Mouse (Mus musculus) erythroblast, adult 5-6 weeks (primary cell): ENCODE measurements around the gene Plin2. TPM values are rescaled to one million over a fixed set of nuclear protein-coding genes. Genes with fewer than 3 reads are reported as not detected.
A peak's percentile ranks its signal among the peaks of the same experiment; 100 is the strongest.

Experiments used
- ATAC-seq: replicated peaks from 2 replicates; pipeline ENCODE4 v1.8.0; 2016; ENCODE audit warnings: moderate number of reproducible peaks, mild to moderate bottlenecking, moderate TSS enrichment, inconsistent platforms; ENCODE audit not compliant: poor library complexity, low FRiP score, severe bottlenecking
- total RNA-seq, 2 experiments: library from RNA; stranded (forward) in 1 of 2; stranded (reverse) in 1 of 2; fragments of 150-400 nt in 1 of 2; fragments of 200-764, 138-1000 nt in 1 of 2; gene quantifications; 2 replicates each; pipeline versions ENCODE4 v1.2.3 to v1.2.4; 2015 to 2017; ENCODE audit warnings: low replicate concordance in 2 of 2

Gene Plin2
- total RNA-seq (2015; ENCODE audit: low replicate concordance), result 11.3 and 33.9 TPM in 2 replicates
- total RNA-seq (2017; ENCODE audit: low replicate concordance), result 23.7 and 39.7 TPM in 2 replicates

DNA sequence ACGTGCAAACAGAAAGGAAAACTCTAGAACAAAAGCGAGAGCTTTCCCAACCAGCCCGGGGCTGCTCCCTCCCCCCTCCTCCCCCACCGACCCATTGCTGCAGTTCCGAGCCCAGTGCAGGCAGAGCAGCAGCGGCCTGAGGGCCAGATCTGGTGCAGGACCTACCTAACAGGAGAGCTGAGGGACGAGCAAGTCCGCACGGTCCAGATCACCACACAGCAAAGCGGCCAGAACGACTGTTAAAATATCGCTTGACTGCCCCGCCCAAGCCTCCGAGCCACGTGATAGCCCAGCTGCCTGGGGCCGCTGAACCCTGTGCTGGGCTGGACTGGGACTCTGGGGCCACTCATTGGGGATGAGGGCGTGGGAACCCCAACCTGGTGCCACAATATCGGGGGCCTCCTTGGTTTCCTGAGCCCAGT lies at the start of gene Plin2:
TSS of gene Plin2 (minus strand) at position 281 of the 422 bp plus-strand sequence.
- ATAC-seq, result peak; percentile 91

DNA sequence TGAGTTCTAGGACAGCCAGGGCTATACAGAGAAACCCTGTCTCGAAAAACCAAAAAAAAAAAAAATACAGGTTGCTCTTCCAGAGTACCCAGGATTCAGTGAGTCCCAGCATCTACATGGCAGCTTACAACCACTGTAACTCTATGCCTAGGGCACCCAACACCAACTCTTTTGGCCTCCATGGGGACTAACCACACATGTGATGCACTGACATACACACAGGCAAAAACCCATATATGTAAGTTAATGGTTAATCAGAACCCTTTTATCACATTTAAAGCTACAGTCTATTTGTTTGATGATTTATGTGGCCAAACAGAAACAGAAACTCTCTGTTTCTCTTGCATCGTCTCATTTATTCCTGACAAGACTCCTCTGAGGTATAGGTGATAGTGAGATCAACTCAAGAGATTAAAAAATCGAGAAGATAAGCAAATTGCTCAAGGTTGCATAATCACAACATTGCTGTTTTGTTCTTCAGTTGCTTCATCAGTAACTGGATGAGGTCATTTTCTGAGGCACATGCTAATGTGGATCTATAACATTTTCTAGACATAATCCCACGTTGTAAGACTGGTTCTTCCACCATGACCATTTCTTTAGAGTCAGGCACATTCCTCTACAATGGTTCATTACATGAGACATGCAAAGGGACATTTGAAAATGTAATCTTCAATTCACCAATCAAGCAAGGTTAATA lies 49.2 kb upstream of the Plin2 start:
- no peak for ATAC-seq

DNA sequence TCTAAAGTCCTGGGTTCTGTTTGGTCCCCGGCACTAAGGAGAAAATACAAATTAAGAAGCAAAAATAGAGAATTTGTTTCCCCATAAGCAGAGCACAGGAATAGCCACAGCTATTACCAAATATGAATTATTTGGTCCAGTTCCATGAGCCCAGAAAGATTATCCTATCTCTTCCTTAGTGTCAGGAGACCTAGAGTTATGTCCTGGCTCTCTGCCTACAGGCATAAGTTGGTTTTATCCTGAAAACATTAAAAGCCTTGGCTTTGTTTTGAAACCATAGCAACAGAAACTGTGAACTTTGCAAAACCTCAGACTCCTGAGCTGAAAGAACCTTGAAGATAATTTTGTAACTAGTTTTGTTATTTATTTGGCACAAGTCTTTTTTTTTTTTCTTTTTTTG lies 47.3 kb upstream of the Plin2 start:
- no peak for ATAC-seq

DNA sequence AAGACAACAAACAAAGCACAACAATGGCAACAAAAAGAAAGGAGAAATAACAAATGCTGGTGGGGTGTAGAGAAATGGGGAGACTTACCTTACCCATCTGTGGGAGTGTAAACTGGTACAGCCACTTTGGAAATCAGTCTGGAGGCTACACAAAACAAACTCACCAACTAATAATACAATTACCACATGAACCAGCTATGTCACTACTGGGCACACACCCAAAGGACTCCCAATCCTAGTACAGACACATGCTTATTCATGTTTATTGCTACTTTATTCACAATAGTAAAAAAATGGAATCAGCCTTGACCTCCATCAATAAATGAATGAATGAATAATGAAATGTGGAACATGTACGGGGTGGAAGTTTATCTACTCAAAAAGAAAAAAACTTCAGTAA lies 45.5 kb upstream of the Plin2 start:
- no peak for ATAC-seq

DNA sequence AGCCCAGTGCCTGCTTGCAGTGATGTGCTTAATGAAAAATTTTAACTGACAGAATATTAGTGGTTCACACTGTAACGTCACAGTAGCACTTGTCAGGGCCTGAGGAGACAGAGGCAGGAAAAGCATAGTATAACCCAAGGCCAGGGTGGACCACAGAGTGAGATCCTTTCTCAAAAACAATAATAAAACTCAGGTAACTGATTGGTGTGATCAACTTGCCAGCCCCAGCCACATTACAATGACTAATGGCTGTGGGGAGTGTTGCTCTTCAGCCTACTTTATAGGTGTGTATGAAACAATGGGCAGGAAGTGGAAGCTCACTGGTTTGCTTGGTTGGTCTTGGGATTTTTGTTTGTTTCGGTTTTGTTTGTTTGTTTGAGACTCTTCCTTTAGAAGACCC lies 43.7 kb upstream of the Plin2 start:
- no peak for ATAC-seq

DNA sequence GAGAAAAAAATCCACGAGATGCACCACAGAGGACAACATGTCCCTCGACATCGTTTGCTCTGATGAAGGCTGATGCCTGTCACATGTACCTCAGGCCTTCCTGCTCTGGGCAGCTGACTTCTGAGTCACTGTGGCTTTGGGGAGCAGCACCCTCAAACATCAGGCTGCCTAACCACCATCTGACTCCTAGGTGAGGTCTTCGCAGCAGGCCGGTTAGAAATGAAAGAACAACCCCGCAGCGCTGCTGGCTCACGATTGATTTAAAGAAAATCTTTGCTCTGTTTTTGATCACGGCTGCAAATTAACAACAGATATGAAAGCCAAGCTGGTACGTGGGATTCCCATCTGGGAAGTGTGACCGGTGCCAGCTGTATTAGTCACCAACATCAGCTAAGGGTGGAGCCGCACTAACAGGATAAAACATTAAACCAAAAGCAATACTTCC lies 42.9 kb upstream of the Plin2 start:
- ATAC-seq, result no peak

DNA sequence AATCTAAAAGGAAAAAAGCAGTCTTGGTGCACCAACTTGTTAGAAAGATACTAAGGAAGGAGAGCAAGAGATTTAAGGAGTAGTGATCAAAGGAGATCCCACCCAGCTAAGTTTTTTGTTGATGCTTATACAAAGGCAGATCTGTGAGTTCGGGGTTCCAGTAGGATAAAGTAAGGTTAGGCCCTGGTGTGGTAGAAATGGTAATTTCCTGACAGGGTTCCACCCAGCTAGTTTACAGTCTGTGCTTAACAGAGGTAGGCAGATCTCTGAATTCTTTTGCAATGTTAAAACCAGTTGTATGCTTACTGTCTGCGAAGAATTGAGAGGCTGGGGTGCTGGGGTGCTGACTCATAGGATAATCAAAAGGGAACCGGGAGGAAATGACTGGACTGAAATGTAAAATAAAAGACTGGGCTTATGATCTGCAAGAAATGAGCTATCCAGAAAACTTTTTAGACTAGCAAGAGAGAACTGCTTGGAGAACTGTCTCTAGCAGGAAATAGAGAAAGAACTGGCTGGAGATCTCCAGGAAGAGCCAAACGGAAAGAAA lies 40.9 kb upstream of the Plin2 start:
- no peak for ATAC-seq

DNA sequence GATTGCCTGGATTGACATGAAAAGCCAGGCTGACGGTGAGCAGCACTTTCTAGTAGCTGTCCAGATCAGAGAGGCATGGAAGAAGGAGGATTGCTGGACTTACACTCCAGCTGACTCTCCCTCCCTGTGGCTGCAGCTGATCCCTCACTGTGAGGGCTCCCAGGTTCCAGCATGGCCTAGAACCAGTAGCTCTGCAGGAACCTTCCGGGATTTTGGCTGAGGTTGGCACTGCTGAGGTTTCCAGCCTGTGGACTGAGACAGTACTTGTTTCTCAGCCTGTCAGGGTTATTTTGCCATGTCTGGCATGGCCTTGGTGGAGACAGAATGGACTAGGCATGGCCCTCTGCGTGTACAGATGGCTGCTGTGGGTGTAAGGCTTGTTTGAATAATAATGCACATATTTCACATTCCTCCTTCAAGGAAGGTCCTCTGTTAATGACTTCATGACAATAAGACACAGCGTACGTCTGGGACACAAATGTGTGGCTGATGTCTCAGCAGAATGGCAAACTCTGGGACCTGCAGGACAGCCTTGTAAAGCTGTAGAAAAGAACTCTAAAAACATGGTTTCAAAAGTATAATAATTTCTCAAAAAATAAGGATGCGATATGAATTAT lies 40.3 kb upstream of the Plin2 start:
- no peak for ATAC-seq

DNA sequence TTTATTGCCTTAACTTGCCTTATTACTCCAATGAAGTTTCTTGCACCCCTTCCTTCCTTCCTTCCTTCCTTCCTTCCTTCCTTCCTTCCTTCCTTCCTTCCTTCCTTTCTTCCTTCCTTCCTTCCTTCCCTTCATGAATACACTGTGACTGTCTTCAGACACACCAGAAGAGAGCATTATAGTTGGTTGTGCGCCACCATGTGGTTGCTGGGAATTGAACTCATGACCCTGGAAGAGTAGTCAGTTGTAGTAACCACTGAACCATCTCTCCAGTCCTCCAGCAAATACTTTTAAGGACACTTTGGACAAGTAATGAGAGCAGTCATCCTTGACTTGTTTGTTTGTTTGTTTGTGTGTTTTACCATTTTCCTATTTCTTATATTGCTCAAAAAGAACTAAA lies 38.9 kb upstream of the Plin2 start:
- ATAC-seq, result no peak

DNA sequence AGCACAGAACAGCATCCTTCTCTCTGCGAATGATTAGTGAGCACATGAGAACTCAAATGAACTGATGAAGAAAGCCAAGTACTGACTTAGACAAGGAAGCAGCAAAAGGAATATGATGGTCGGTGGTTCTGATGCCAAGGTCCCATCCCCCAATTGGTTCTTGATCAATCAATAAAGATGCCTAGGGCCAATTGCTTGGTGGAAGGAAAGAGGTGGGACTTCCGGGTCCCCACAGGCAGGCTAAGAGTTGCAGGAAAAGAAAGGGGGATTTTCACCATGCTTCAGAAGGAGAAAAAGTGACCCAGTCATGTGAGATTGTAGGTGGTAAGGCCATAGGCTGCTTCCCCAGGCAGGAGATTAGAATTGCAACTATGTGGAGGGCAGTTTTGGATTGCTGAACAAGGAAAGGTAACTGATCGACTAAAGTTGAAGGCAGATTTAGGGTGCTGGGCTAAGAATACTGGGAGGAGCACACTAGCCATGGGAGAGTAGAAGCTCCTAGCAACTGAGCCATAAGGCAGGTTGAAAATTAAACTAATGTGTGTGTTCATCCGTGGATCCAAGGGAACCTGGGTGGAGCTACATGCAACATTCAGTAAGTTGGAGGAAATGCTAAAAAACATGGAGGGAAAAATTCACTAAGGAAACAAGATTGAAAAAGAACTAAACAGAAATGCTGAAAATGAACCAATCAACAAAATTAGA lies 29.5 kb upstream of the Plin2 start:
- no peak for ATAC-seq

DNA sequence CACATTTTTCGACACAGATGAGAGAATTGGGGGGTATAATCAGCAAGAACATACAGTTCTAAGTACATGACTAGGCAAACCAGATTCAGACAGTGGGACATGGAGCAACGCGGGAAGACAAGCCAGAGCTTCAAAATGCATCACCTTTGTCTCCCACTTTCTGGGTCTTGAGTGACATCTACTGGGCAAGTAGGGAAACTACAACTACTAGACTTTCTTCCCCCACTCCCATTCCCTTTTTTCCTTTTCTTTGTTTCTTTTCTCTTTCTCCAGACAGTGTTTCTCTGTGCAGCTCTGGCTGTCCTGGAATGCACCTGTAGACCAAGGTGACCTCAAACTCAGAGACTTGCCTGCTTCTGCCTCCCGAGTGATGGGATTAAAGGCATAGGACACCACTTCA lies 27.0 kb upstream of the Plin2 start:
- ATAC-seq, result peak; percentile 72

DNA sequence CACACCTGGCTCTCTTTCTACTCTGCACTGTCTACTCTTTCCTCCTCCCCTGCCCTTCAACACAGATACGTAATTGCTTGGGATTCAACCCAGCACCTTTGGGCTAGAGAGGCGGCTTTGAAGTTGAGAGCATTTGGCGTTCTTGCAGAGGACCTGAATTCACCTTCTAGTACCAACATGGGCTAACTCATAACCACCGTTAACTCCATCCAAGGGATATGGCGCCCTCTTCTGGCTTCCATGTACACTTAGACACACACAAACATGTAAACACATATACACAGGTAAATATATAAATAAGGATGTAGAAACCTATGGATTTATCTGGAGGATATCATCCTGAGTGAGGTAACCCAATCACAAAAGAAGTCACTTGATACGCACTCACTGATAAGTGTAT lies 25.2 kb upstream of the Plin2 start:
- ATAC-seq, result no peak

DNA sequence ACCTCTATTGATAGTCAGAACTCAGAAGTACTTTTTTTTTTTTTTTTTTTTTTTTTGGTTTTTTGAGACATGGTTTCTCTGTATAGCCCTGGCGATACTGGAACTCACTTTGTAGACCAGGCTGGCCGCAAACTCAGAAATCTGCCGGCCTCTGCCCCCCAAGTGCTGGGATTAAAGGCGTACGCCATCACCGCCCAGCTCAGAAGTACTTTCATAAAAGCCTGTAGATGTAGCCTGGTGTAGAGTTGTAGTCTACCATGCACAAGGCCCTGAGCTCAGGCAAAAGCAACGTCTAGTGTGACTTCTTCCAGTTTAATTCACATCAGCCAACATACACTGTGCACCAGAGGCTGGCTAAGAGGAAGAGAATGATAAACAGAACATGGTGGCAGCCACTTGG lies 23.1 kb upstream of the Plin2 start:
- no peak for ATAC-seq

DNA sequence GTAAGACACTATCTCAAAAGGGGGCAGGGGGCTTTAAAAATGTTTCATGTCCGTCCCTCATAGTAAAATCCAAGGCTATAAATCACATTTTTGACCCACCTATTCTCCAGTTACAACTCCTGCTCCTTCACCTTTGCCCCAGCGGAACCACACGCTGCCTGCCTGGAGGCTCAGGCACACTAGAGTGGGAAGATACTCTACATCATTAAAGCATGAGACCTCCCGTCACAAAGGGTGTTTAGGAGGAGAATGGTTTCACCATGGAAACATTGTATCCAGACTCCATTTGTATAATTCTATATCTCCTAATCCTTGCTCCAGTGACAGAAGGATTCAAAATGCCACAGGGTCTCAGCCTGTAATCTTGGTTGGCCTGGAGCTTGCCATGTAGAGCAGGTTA lies 21.4 kb upstream of the Plin2 start:
- ATAC-seq, result no peak

DNA sequence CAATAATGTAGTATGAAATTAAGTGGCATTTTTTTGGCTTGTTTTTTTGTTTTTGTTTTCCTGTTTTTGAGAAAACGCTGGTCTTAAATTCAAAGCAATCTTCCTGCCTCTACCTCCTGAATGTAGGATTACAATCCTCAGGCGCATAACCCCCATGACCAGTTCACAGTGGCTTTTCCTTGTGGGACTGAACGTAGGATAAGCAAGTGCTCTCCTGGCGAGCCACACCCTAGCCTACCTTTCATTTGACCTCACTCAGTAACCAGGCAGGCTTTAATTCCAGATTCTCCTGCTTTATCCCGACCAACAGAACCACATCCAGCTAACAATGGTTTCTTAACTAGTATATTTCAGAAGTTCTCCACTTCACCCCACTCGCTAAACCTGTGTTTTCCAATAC lies 20.9 kb upstream of the Plin2 start:
- ATAC-seq, result no peak

DNA sequence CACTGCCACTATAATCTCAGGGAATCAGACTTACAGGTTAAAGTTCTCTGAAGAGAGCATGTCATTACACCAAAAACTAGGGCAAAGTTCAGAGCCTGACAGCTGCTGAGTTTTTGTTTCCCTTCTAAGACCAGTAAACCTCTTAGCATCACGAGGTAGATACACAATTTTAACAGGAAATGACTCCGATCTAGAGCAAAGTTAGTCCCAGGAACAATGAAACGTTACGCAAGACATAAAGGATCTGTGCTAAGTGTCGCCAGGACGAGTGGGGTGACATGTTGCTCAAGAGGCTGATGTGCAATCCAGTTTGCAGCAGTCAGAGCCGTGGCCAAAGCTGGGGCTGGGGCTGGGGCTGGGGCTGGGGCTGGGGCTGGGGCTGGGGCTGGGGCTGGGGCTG lies 20.3 kb upstream of the Plin2 start:
- no peak for ATAC-seq

DNA sequence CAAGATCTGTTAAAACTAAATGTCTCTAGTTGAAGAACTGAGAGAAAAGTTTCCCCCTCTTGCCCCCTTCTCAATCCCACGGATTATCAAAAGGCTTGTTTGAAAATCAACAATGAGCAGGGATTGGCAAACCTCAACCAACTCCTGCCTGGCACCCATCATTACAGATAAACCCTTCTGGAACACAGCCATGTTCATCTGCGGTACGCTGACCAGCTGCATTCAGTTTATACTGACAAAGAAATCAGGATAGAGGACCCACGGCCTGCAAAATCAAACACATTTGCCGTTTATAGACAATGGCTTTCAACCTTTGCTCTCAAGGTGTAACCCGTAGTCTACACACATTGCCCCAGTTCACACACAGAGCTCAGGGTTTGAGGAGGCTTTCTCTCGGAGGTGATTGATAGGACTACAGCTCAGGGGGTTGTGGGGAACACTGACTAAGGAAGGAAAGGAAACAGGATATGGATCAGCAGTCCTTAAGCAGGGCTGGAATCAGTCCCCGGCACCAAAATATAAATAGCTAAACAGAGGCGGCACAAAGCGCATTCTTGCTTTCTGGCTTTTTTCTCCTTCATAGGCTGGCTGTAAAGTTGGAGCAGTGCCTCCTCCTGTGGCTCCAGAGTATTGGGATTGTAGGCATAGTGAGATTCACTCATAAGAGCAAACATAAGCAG lies 19.3 kb upstream of the Plin2 start:
- ATAC-seq, result no peak

DNA sequence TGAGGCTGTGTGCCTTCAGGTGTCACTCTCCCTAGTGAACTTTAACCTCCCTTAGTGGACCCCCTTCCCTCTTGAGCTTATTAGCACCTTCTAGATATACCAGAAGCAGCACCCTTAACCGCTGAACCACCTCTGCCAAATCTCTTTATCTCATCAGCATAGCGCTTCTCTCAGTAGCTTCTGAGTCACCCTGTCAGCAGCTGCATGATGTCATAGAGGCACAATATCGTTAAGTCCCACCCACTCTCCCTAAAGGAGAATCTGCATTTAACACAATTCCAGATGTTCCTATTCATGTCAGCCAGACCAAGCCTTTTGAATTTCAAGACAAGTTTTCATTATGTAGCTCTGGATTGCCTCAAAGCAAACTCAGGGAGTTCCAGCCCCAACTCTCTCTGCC lies 16.7 kb upstream of the Plin2 start:
- ATAC-seq, result no peak

DNA sequence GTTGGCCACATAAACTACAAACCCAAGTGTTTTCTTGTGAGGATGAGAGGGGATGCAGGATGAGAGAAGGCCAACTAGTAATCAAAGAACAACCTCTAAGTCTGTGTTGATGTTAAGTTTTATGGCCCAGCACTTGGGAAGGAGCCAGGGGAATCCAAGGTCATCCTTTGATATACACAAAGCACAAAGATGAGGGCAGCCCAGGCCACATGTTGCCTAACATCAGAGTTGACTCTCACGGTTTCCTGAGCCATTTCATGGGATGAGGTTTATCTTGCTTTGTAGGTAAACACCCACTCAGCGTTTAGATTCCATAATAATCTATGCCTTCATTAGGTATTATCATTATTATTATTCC lies 16.1 kb upstream of the Plin2 start:
- no peak for ATAC-seq

DNA sequence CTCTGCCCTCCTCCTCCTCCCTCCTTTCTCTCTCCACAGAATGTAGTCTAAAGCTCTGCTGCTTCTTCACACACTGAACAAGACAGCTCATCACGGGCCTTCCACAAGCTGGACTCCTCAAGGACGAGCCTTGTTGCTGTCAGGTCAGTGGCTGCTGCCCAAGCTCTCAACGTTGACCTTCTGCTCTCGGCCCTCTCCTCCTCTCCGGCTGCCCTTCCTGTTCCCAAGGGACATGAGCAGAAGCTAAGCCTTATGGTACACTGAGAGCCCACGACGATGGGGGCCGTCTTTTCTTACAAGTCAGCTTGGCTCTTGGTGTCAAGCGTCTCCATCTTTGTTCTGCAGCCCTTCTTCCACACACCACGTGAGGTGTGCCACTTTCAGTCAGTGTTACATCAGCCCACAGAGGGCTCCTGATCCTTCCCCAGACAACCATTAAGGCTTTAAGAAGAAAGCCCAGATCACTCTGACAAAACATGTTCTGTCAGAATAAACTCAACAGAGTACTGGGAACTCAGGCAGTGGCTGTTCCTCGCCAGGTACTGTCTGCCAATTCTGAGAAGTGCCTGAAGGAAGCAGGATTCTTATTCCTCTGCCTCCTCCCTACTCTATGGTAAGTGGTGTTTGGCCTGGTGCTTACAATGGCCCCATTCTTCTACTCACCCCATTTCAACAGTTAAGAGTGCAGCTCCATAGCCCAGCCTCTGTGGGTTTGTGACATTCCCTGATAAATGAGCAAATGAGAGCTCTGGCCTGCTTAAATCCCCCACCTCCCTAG lies 15.6 kb upstream of the Plin2 start:
- ATAC-seq, result no peak
